In genomic region chr6:29263650-29264455, GRCm38 (mm10) we compare ENCODE assay signal across 10 mouse cellular contexts. TPM values are rescaled to one million over a fixed set of nuclear protein-coding genes. Genes with fewer than 3 reads are reported as not detected.
A peak's percentile ranks its signal among the peaks of the same experiment; 100 is the strongest.
DNase-seq lines count a peak whose midpoint lies in the region; ATAC-seq lines count a peak whose summit lies in the region.
"Had no signal": no experiment of that assay in that cellular context is flagged by ENCODE, and none has a peak within 500 bp of the region (broad histone marks: within the 10 kb centered on the region; RNA-seq: fewer than 3 reads in every experiment).

No protein-coding gene starts in this region.

- no peaks in the 10 kb centered on the region for H3K9me3 ChIP-seq in hindbrain, embryonic 16.5 days (ENCODE audit: control insufficient read depth, low read length)
- no peaks in the 10 kb centered on the region for H3K9me3 ChIP-seq in midbrain, embryonic 16.5 days (replicated peaks; ENCODE audit: control insufficient read depth, low read length, poor library complexity, severe bottlenecking)
- H3K9me3 ChIP-seq: embryonic facial prominence, embryonic 13.5 days; limb, embryonic 12.5 days had no signal

- H3K9ac ChIP-seq in hindbrain, embryonic 16.5 days (ENCODE audit: low read depth, low read length), result no peak overlapping the region
- H3K9ac ChIP-seq in midbrain, embryonic 16.5 days (ENCODE audit: low read depth, low read length), result no peak overlapping the region
- H3K9ac ChIP-seq: embryonic facial prominence, embryonic 13.5 days; limb, embryonic 12.5 days had no signal

- H3K4me2 ChIP-seq in hindbrain, embryonic 16.5 days (ENCODE audit: low read length), result no peak overlapping the region
- no peak overlapping the region for H3K4me2 ChIP-seq in midbrain, embryonic 16.5 days (ENCODE audit: low read length)
- H3K4me2 ChIP-seq: embryonic facial prominence, embryonic 13.5 days; limb, embryonic 12.5 days had no signal

- H3K4me3 ChIP-seq in hindbrain, embryonic 16.5 days (ENCODE audit: low read length), result no peak overlapping the region
- no peak overlapping the region for H3K4me3 ChIP-seq in midbrain, embryonic 16.5 days (ENCODE audit: low read depth, low read length)
- H3K4me3 ChIP-seq: embryonic facial prominence, embryonic 13.5 days; limb, embryonic 12.5 days had no signal

- ATAC-seq in frontal cortex, adult (ENCODE audit: low TSS enrichment), result peak; percentile 74
- ATAC-seq in hindbrain, embryonic 16.5 days, result peak; percentile 93
- ATAC-seq in midbrain, embryonic 16.5 days, result peak; percentile 82

- peaks cover 7% of the 10 kb centered on the region for H3K4me1 ChIP-seq in hindbrain, embryonic 16.5 days (ENCODE audit: control insufficient read depth, insufficient read depth, low read depth, low read length)
- H3K4me1 ChIP-seq in midbrain, embryonic 16.5 days (ENCODE audit: control insufficient read depth, insufficient read depth, low read length), result no peaks in the 10 kb centered on the region
- H3K4me1 ChIP-seq: embryonic facial prominence, embryonic 13.5 days; limb, embryonic 12.5 days had no signal

- peak overlapping the region; percentile 53; the same call in 1 of the 2 replicates for H3K27ac ChIP-seq in hindbrain, embryonic 16.5 days (ENCODE audit: low read depth, low read length)
- no peak overlapping the region for H3K27ac ChIP-seq in midbrain, embryonic 16.5 days (ENCODE audit: low read length)
- H3K27ac ChIP-seq: embryonic facial prominence, embryonic 13.5 days; limb, embryonic 12.5 days had no signal

- no peaks in the 10 kb centered on the region for H3K36me3 ChIP-seq in hindbrain, embryonic 16.5 days (ENCODE audit: control insufficient read depth, insufficient read depth, low read length)
- no peaks in the 10 kb centered on the region for H3K36me3 ChIP-seq in midbrain, embryonic 16.5 days (ENCODE audit: control insufficient read depth, insufficient read depth, low read length)
- H3K36me3 ChIP-seq: embryonic facial prominence, embryonic 13.5 days; limb, embryonic 12.5 days had no signal

- no peaks in the 10 kb centered on the region for H3K27me3 ChIP-seq in hindbrain, embryonic 16.5 days (replicated peaks; ENCODE audit: control insufficient read depth, insufficient read depth, low read length)
- H3K27me3 ChIP-seq in midbrain, embryonic 16.5 days (ENCODE audit: control insufficient read depth, insufficient read depth, low read depth, low read length), result no peaks in the 10 kb centered on the region
- H3K27me3 ChIP-seq: limb, embryonic 12.5 days had no signal

- no peak for DNase-seq in frontal cortex, postnatal 25 days (ENCODE audit: low spot score in 2 of 2)
- peak; percentile 33 to 65 for DNase-seq in frontal cortex, postnatal 10 days (ENCODE audit: low spot score in 2 of 2)
- DNase-seq in testis, postnatal 10 days (ENCODE audit: low spot score), result no peak
- DNase-seq in B cell, adult 2 months, result no peak
- DNase-seq in kidney, adult 8-10 months, result no peak

- WGBS in hindbrain, embryonic 16.5 days, result 35% methylated on average over 6 of the region's 6 CpGs
- WGBS in midbrain, embryonic 16.5 days, result 32% methylated on average over 6 of the region's 6 CpGs

RNA-seq across cellular contexts. Expression of gene Hilpda, which starts 8.4 kb away (rescaled TPM):
- 31.1 and 31.3 TPM in 2 replicates for polyA plus RNA-seq in hindbrain, embryonic 16.5 days (2015; fragmentation: Nextera tagmentation; extraction: Ambion mirVana)
- 34.8 and 36.4 TPM in 2 replicates for polyA plus RNA-seq in midbrain, embryonic 16.5 days (2015; fragmentation: Nextera tagmentation; extraction: Ambion mirVana)

RNA-seq across cellular contexts. Expression of gene Fam71f2, which starts 15.5 kb away (rescaled TPM):
- polyA plus RNA-seq in hindbrain, embryonic 16.5 days (2015; fragmentation: Nextera tagmentation; extraction: Ambion mirVana), result 0.34 and 0.41 TPM in 2 replicates
- polyA plus RNA-seq in midbrain, embryonic 16.5 days (2015; fragmentation: Nextera tagmentation; extraction: Ambion mirVana), result 0.60 and 0.80 TPM in 2 replicates

RNA-seq across cellular contexts. Expression of gene Impdh1, which starts 47.7 kb away (rescaled TPM):
- 71.5 and 80.7 TPM in 2 replicates for polyA plus RNA-seq in hindbrain, embryonic 16.5 days (2015; fragmentation: Nextera tagmentation; extraction: Ambion mirVana)
- polyA plus RNA-seq in midbrain, embryonic 16.5 days (2015; fragmentation: Nextera tagmentation; extraction: Ambion mirVana), result 63.8 and 70.6 TPM in 2 replicates

RNA-seq across cellular contexts. Expression of gene Fam71f1, which starts 55.1 kb away (rescaled TPM):
- not detected in 2 replicates for polyA plus RNA-seq in hindbrain, embryonic 16.5 days (2015; fragmentation: Nextera tagmentation; extraction: Ambion mirVana)
- not detected in 2 replicates for polyA plus RNA-seq in midbrain, embryonic 16.5 days (2015; fragmentation: Nextera tagmentation; extraction: Ambion mirVana)
- polyA plus RNA-seq: embryonic facial prominence, embryonic 13.5 days; limb, embryonic 12.5 days had no signal

Comparison
In these comparisons a context has a peak if more than half of its experiments do, and no peak if none do; other contexts are left out.
1. DNase-seq: peak in frontal cortex, postnatal 10 days (2 of 2); none in frontal cortex, postnatal 25 days (0 of 2), testis, postnatal 10 days (single experiment), B cell, adult 2 months (0 of 2) and kidney, adult 8-10 months (0 of 2).
2. Peak in every context shown above with its lines, with median percentiles within 50 percentile points of each other: ATAC-seq.